Mouse (Mus musculus) urinary bladder, postnatal 14 days (tissue): Measurements from ENCODE around the gene Gm20517.
"Not testable (repeated sequence)": the region's sequence is repeated elsewhere in the genome, so short reads cannot be mapped to it uniquely, and the experiment has no call there.

Experiments
- DNase-seq: peaks from one replicate; pipeline ENCODE4 v3.0.0; 2021; ENCODE audit warnings: low spot score

Gm20517 gene

GRCm38 (mm10) chr17:47627791-47628190 lies 16.4 kb downstream of the Gm20517 start:
- DNase-seq: no peak

GRCm38 (mm10) chr17:47628851-47629676 lies 17.7 kb downstream of the Gm20517 start:
- peak; percentile 96 for DNase-seq

- peak; percentile 37 for DNase-seq
Observed at GRCm38 (mm10) chr17:47629717-47630677, 18.6 kb downstream of the Gm20517 start.

- no peak for DNase-seq
Observed at GRCm38 (mm10) chr17:47630678-47631065, 19.3 kb downstream of the Gm20517 start, which contains the start of gene Usp49. TSS of gene Usp49 (plus strand) at chr17:47630690.

GRCm38 (mm10) chr17:47632181-47632840 lies 20.9 kb downstream of the Gm20517 start:
- DNase-seq: no peak

GRCm38 (mm10) chr17:47633999-47634770 lies 22.8 kb downstream of the Gm20517 start:
- no peak for DNase-seq

- no peak for DNase-seq
Observed at GRCm38 (mm10) chr17:47642992-47643391, 31.6 kb downstream of the Gm20517 start.

- peak; percentile 62 for DNase-seq
Observed at GRCm38 (mm10) chr17:47646683-47647082, 35.3 kb downstream of the Gm20517 start.

GRCm38 (mm10) chr17:47648966-47649365 lies 37.6 kb downstream of the Gm20517 start:
- DNase-seq: no peak

- no peak for DNase-seq
Observed at GRCm38 (mm10) chr17:47651953-47652352, 40.6 kb downstream of the Gm20517 start.

GRCm38 (mm10) chr17:47654346-47654745 lies 43.0 kb downstream of the Gm20517 start:
- not testable (repeated sequence) for DNase-seq

- no peak for DNase-seq
Observed at GRCm38 (mm10) chr17:47655697-47656096, 44.3 kb downstream of the Gm20517 start.

- DNase-seq: no peak
Observed at GRCm38 (mm10) chr17:47657901-47658300, 46.5 kb downstream of the Gm20517 start.

GRCm38 (mm10) chr17:47658741-47659243 lies 47.4 kb downstream of the Gm20517 start:
- DNase-seq: no peak

GRCm38 (mm10) chr17:47663009-47663713 lies 51.8 kb downstream of the Gm20517 start:
- no peak for DNase-seq

GRCm38 (mm10) chr17:47664474-47664873 lies 53.1 kb downstream of the Gm20517 start:
- DNase-seq: no peak

GRCm38 (mm10) chr17:47669166-47669565 lies 57.8 kb downstream of the Gm20517 start:
- no peak for DNase-seq

- DNase-seq: no peak
Observed at GRCm38 (mm10) chr17:47671988-47672310, 60.6 kb downstream of the Gm20517 start.

GRCm38 (mm10) chr17:47672311-47673111 lies 61.1 kb downstream of the Gm20517 start:
- DNase-seq: peak; percentile 65

GRCm38 (mm10) chr17:47676581-47676980 lies 65.2 kb downstream of the Gm20517 start:
- DNase-seq: peak; percentile 77
